Comparison of ENCODE assay signal across 25 mouse cellular contexts in genomic region chr5:72664854-72665253, GRCm38 (mm10). TPM values are rescaled to one million over a fixed set of nuclear protein-coding genes. Genes with fewer than 3 reads are reported as not detected.
DNase-seq lines count a peak whose midpoint lies in the region; ATAC-seq lines count a peak whose summit lies in the region.
"Had no signal": no experiment of that assay in that cellular context is flagged by ENCODE, and none has a peak within 500 bp of the region (broad histone marks: within the 10 kb centered on the region; RNA-seq: fewer than 3 reads in every experiment).

No protein-coding gene starts in this region.

- no peak overlapping the region for H3K9ac ChIP-seq in liver, embryonic 15.5 days
- H3K9ac ChIP-seq: heart, embryonic 12.5 days; limb, embryonic 13.5 days; neural tube, embryonic 12.5 days had no signal

- H3K4me1 ChIP-seq in liver, embryonic 15.5 days (replicated peaks), result peaks cover 12% of the 10 kb centered on the region
- H3K4me1 ChIP-seq: embryonic facial prominence, embryonic 10.5 days; hindbrain, embryonic 10.5 days; limb, embryonic 13.5 days; neural tube, embryonic 12.5 days had no signal

- no peaks in the 10 kb centered on the region for H3K27me3 ChIP-seq in liver, embryonic 15.5 days
- H3K27me3 ChIP-seq: heart, embryonic 12.5 days; limb, embryonic 13.5 days; neural tube, embryonic 12.5 days had no signal

- H3K4me3 ChIP-seq in liver, embryonic 15.5 days (replicated peaks), result no peak overlapping the region
- H3K4me3 ChIP-seq: embryonic facial prominence, embryonic 10.5 days; heart, embryonic 12.5 days; hindbrain, embryonic 10.5 days; layer of hippocampus, adult 2 months; limb, embryonic 13.5 days; neural tube, embryonic 12.5 days had no signal

- WGBS in liver, embryonic 15.5 days (ENCODE audit: insufficient replicate concordance), result 26% methylated on average over 3 of the region's 3 CpGs

- H3K4me2 ChIP-seq in liver, embryonic 15.5 days, result no peak overlapping the region
- H3K4me2 ChIP-seq: heart, embryonic 12.5 days; limb, embryonic 13.5 days; neural tube, embryonic 12.5 days had no signal

- 0 out of 2 replicates have a peak overlapping the region, but pooled peaks have one; percentile 19 for H3K27ac ChIP-seq in liver, embryonic 15.5 days (replicated peaks)
- H3K27ac ChIP-seq: embryonic facial prominence, embryonic 10.5 days; hindbrain, embryonic 10.5 days; hindbrain, postnatal 0 days; layer of hippocampus, adult 2 months; limb, embryonic 13.5 days; neural tube, embryonic 12.5 days had no signal

- no peaks in the 10 kb centered on the region for H3K36me3 ChIP-seq in liver, embryonic 15.5 days (replicated peaks)
- H3K36me3 ChIP-seq: embryonic facial prominence, embryonic 10.5 days; heart, embryonic 12.5 days; hindbrain, embryonic 10.5 days; limb, embryonic 13.5 days; neural tube, embryonic 12.5 days had no signal

- peak; percentile 53 for DNase-seq in heart, adult 11 months
- no peak for DNase-seq in heart, adult 8-10 months (ENCODE audit: low spot score)
- peak; percentile 44 for DNase-seq in lung, postnatal 36 days
- DNase-seq in lung, postnatal 25 days (ENCODE audit: low spot score), result no peak
- DNase-seq in thymus, postnatal 0 days (ENCODE audit: low spot score), result no peak
- no peak for DNase-seq in layer of hippocampus, adult 8-10 months (ENCODE audit: low spot score in 2 of 2)
- DNase-seq in urinary bladder, adult 18-20 months (ENCODE audit: low spot score in 2 of 2), result no peak
- DNase-seq: cerebellum, adult 11-12 months had no signal

- ATAC-seq in liver, embryonic 15.5 days (ENCODE audit: insufficient read depth), result peak; percentile 69; the same call in 1 of the 2 replicates
- ATAC-seq: hindbrain, postnatal 0 days had no signal

- no peaks in the 10 kb centered on the region for H3K9me3 ChIP-seq in liver, embryonic 15.5 days (replicated peaks)
- H3K9me3 ChIP-seq: embryonic facial prominence, embryonic 10.5 days; heart, embryonic 12.5 days; hindbrain, embryonic 10.5 days; limb, embryonic 13.5 days; neural tube, embryonic 12.5 days had no signal

RNA-seq across cellular contexts. Expression of gene Nipal1, which starts 17.3 kb away (rescaled TPM):
- total RNA-seq in heart, adult 8-10 months (2022), result not detected
- polyA plus RNA-seq in liver, embryonic 15.5 days (2015; fragmentation: Nextera tagmentation; extraction: Ambion mirVana), result 28.1 and 35.4 TPM in 2 replicates
- polyA plus RNA-seq in thymus, postnatal 0 days (2015; fragmentation: Nextera tagmentation; extraction: Ambion mirVana), result 5.0 and 8.4 TPM in 2 replicates
- total RNA-seq in layer of hippocampus, adult 8-10 months (2022), result not detected
- total RNA-seq: granulocyte monocyte progenitor cell, adult 5-6 weeks; heart, postnatal 10 days; layer of hippocampus, adult 2 months; left cerebral cortex, postnatal 25 days had no signal
- polyA plus RNA-seq: cortical plate, adult 2 months; forebrain, embryonic 16.5 days; heart, embryonic 12.5 days had no signal

RNA-seq across cellular contexts. Expression of gene Cnga1, which starts 20.8 kb away (rescaled TPM):
- total RNA-seq in heart, adult 8-10 months (2022), result not detected
- not detected in 2 replicates for polyA plus RNA-seq in liver, embryonic 15.5 days (2015; fragmentation: Nextera tagmentation; extraction: Ambion mirVana)
- 2.0 and 2.1 TPM in 2 replicates for polyA plus RNA-seq in thymus, postnatal 0 days (2015; fragmentation: Nextera tagmentation; extraction: Ambion mirVana)
- total RNA-seq in layer of hippocampus, adult 8-10 months (2022), result not detected
- total RNA-seq: adrenal gland, adult 18-20 months; adrenal gland, postnatal 4 days; gastrocnemius, postnatal 10 days; granulocyte monocyte progenitor cell, adult 5-6 weeks; heart, postnatal 10 days; hindbrain, postnatal 0 days; layer of hippocampus, adult 2 months; left cerebral cortex, postnatal 25 days; megakaryocyte-erythroid progenitor cell, adult 5-6 weeks had no signal
- polyA plus RNA-seq: cortical plate, adult 2 months; embryonic facial prominence, embryonic 10.5 days; forebrain, embryonic 16.5 days; heart, embryonic 12.5 days; hindbrain, embryonic 10.5 days; hindbrain, postnatal 0 days; limb, embryonic 13.5 days; neural tube, embryonic 12.5 days had no signal

Comparison
In these comparisons a context has a peak if more than half of its experiments do, and no peak if none do; other contexts are left out.
1. DNase-seq: peak in heart, adult 11 months (single experiment) and lung, postnatal 36 days (single experiment); none in heart, adult 8-10 months (single experiment), lung, postnatal 25 days (single experiment), thymus, postnatal 0 days (single experiment), layer of hippocampus, adult 8-10 months (0 of 2) and urinary bladder, adult 18-20 months (0 of 2).